Mouse (Mus musculus): ENCODE data around the gene Tmsb10.
A peak's percentile ranks its signal among the peaks of the same experiment; 100 is the strongest.

Tmsb10 gene

GRCm38 (mm10) chr6:72955517-72956198 lies 2.9 kb downstream of the Tmsb10 start:
- peak; percentile 61 to 63 for DNase-seq

GRCm38 (mm10) chr6:72954786-72955185 lies 3.8 kb downstream of the Tmsb10 start:
- DNase-seq = peak; percentile 68 to 74

GRCm38 (mm10) chr6:72952967-72953366 lies 5.6 kb downstream of the Tmsb10 start:
- no peak for DNase-seq

DNA sequence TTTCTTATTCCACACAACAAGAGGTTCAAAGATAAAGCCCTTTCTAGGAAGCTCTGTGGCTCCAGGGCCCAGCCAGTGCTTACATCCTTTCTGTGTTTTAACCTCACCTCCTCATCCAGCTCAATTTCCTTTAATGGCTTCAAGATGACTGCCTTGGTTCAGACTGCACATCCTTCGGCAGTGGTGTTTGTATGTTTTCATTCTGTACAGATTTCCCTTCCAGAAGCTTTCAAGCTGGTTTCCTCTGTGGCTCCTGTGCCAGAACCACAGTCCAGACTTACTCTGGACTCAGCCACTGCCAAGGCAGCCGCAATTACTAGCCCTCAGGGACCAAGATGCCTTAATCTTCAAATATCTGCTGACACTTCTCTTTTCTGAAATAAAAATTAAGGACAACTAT lies 6.3 kb downstream of the Tmsb10 start:
- no peak for DNase-seq

DNA sequence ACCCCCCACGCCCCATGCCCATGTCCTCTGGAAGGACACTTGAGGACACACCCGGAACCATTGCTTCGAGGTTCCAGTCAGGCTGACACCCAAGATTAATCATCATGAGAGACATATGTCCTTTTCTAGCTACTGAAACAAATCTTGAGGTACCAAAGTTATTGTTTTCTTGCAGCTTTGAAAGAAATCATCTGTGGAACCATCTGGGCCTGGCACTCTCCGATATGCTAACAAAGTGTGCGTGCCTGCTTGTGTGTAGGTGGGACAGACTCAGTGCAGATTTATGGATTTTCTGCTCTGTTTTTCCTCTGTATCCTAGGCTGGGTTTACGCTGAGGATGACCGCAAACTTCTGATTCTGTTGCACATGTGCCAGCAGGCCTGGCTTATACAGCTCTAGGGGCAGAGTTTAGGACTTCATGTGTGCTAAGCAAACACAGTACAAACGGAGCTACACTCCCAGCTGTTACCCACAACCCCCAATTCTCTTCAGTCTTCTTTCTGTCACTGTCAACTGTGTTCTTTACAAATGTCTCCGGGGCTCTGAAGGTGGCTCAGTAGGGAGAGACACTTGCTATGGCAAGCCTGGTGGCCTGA lies 9.3 kb downstream of the Tmsb10 start:
- no peak for DNase-seq

DNA sequence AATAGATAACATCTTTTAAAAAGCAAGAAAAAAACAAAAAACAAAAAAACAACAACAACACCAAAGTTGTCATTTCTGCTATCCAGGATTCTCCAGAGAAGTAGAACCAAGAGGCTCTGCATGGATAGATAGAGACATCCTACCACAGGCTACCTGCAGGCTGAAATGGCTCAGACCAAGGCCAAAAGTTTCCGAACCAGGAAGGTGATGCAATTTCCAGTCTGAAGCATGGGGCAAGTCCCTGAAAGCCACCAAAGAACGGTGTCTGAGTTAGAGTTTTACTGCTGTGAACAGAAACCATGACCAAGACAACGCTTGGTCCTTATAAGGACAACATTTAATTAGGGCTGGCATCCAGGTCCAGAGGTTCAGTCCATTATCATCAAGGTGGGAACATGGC lies 10.2 kb downstream of the Tmsb10 start:
- DNase-seq = no peak

DNA sequence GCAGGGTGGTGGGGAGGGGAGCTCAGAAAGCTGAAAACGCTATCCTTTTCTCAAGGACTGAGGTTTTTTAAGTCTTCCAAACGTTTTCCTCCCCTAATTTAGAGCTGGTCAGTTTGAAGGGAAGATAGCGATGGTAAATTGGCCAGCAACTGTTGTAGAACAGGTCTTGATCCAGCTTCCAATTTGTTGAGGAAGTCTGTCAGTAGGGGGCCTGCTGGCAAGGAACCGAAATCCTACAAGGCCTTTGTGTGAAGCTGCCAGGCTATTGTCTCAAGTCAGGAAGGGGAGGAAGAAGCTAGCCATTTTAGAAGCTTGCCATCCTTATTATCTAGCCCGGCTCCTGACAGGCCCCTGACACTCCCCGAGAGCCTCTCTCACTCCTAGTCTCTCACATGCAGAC lies 10.6 kb downstream of the Tmsb10 start:
- DNase-seq = no peak

DNA sequence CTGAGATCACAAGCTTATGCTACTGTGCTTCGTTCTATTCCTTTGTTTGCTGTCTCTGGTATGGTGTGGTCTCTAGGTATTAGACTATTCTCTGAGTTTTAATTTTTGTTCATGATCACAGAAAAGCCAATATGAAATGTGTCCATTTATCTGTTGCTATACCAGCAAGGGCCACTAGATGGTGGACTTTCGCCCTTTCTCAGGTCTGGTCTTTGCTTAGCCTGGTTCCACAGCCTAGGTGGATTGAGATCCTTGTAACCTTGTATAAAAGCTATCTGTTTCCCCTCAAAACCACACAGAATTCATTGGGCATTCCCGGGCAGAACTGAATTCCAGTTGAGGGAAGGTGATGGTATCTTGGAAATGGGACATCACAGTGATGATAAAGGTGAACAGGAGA lies 18.1 kb downstream of the Tmsb10 start:
- peak; percentile 85 for DNase-seq

GRCm38 (mm10) chr6:72937859-72938258 lies 20.7 kb downstream of the Tmsb10 start:
- peak; percentile 60 to 62 for DNase-seq

DNA sequence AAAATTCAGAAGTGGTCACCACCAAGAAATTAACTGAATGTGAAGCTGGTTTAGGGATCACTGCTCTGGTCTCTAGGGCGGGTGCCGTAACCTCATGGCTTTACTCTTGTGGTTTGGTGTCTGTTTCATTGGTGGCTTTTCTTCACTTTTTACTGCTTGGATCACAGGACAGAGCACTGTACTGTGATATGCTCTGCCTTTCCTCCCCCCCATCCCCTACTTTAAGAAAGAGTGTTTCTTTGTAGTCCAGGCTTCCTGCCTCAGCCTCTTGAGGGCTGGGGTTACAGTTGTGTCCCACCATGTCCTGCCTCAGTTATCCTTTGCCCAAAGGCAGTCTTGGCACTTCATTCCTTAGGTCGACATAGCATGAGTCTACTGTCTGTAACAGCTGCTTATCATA lies 21.1 kb downstream of the Tmsb10 start:
- peak; percentile 40 to 42 for DNase-seq

DNA sequence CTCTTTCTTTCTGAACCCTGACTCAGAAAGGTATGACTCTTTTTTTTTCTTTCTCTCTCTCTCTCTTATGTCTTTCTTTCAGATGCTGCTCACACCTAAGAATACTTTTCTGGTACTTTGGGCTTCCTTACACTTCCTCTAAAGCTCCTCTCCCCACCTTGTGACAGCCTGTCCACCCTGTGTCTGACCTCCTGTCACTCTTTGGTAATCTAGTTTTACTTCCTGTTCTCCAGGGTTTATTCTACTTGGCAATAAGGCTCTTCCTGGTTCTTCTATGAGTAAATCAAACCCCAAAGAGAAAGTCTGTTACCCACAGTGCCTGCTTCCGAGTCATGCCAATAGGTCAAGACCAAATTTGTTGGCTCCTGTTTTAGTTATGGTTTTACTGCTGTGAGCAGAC lies 25.6 kb downstream of the Tmsb10 start:
- no peak for DNase-seq

DNA sequence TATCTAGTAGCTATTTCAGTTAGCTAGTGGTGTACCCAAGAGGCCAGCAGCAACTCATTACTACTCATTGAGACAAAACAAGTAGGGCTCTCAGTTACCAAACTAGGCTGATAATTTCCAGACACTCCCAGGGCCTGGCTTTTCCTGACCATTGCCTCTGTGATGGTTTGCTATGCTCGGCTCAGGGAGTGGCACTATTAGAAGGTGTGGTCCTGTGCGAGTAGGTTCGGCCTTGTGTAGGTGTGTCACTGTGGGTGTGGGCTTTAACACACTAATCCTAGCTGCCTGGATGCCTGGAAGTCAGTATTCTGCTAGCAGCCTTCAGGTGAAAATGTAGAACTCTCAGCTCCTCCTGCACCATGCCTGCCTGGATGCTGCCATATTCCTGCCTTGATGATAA lies 27.0 kb downstream of the Tmsb10 start:
- DNase-seq = no peak

- peak; percentile 54 to 69 for DNase-seq
Observed at GRCm38 (mm10) chr6:72929795-72930398, 28.7 kb downstream of the Tmsb10 start.

GRCm38 (mm10) chr6:72926755-72927482 lies 31.6 kb downstream of the Tmsb10 start:
- no peak for DNase-seq

GRCm38 (mm10) chr6:72926031-72926430 lies 32.5 kb downstream of the Tmsb10 start:
- no peak for DNase-seq

DNA sequence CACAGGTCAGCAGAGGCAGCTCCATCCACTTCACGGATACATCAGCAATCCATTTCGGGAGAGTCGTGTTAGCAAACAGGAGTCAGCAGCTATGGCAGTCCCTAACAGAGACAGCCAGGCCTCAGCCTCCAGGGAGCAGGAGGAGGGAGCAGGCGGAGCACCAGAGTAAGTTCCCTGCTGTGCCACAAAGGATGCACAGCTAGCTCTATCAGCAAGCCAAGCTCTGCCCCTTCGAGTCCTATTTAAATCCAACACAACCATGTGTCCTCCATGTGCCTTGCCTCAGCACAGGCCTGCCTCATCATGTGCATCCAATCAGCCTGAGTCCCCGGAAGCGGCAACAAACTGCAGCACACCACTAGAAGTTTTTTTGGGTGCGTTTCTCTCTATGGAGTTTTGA lies 35.2 kb downstream of the Tmsb10 start:
- no peak for DNase-seq

DNA sequence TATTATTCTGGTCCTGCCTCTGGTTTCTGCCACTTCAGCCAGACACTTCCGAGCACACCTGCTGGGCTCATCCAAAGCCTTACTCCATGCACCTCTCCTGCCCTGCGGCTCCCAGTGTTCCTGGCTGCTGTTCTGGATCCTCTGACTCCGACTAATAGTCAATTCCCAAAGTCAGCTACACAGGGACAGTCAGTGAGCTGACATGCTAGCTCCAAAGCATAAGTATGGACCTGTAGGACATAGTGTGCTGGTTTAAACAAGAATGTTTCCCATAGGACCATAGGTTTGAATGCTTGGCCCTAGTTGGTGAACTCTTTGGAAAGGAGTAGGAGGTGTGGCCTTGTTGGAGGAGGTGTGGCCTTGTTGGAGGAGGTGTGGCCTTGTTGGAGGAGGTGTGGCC lies 37.5 kb downstream of the Tmsb10 start:
- DNase-seq = no peak

- no peak for DNase-seq
Observed at GRCm38 (mm10) chr6:72918510-72919033, 40.0 kb downstream of the Tmsb10 start.

DNA sequence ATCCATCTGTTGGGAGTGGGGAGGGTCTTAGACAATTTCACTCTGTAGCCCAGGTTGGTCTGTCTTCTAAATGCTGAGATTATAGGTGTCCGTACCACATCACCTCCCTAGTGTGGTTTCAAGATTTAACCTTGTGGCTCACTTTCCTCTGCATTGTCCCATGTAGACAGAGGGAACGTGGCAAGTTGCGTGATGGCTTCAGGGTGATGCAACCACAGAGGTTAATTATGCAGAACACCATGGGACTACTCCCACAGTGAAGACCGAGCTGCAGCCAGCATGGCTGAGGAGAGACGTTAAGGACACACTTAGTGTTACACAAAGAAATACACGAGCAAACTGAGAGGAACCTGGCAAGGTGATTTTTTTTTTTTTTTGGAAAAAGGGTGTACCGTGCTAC lies 42.2 kb downstream of the Tmsb10 start:
- no peak for DNase-seq

- no peak for DNase-seq
Observed at GRCm38 (mm10) chr6:72914087-72914749, 44.3 kb downstream of the Tmsb10 start.

DNA sequence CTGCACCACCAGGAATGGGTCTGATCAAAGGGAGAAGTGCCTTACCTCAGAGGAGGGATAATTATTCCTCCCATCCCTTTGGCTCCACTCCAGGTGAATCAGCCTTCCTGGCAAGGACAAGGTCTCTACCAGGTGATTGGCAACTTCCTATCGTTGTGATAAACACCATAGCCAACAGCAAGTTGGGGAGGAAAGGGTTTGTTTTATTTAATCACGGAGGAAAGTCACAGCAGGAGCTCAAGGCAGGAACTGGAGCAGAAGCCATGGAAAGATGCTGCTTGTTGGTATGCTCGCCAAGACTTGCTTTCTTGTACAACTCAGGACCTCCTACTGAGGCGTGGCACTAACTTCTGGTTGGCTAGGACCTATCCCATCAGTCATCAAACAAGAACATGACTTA lies 47.3 kb downstream of the Tmsb10 start:
- DNase-seq = no peak
